9 mouse cellular contexts compared by ENCODE assay signal in the genomic region with DNA sequence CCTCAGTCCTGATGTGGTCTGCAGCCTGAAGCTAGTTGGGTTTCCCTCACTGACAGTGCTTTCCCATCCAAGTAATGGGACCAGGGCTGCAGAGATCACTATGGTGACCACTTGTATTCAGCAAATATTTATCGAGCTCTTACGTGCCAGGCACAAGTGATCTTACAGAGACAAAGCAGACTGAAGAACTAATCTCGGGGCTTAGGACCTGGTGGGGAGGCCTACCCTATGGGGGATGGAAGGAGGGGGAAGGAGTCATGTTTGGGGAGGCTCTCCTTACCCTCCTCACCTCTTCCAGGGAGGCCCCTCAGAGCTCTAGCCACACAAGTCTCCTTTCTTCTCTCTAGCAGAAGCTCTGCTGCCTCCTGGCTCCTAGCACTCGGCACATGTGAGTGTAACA. TPM values are rescaled to one million over a fixed set of nuclear protein-coding genes. Genes with fewer than 3 reads are reported as not detected.
DNase-seq lines count a peak whose midpoint lies in the region; ATAC-seq and TF ChIP-seq lines count a peak whose summit lies in the region.
"Had no signal": no experiment of that assay in that cellular context is flagged by ENCODE, and none has a peak within 500 bp of the region (broad histone marks: within the 10 kb centered on the region; RNA-seq: fewer than 3 reads in every experiment).

No protein-coding gene starts in this region.

- intact Hi-C loops in heart, postnatal 25 days (cut with DNase I) = no loop called here

- no peak overlapping the region for H3K9ac ChIP-seq in liver, embryonic 12.5 days
- H3K9ac ChIP-seq in liver, embryonic 11.5 days (ENCODE audit: low read depth, low read length) = no peak overlapping the region

- peak overlapping the region; percentile 32; the same call in 1 of the 2 replicates for H3K4me2 ChIP-seq in liver, embryonic 12.5 days
- no peak overlapping the region for H3K4me2 ChIP-seq in liver, embryonic 11.5 days

- H3K4me1 ChIP-seq in heart, embryonic 10.5 days = peaks cover 55% of the 10 kb centered on the region
- peaks cover 29% of the 10 kb centered on the region for H3K4me1 ChIP-seq in liver, embryonic 12.5 days
- H3K4me1 ChIP-seq in liver, embryonic 11.5 days (replicated peaks; ENCODE audit: control insufficient read depth, insufficient read depth, low read length) = peaks cover 18% of the 10 kb centered on the region
- peaks cover 28% of the 10 kb centered on the region for H3K4me1 ChIP-seq in spleen, adult 2 months (ENCODE audit: control insufficient read depth, insufficient read depth, insufficient read length)

- H3K27ac ChIP-seq in heart, embryonic 10.5 days = peak overlapping the region; percentile 31; the same call in 1 of the 2 replicates
- no peak overlapping the region for H3K27ac ChIP-seq in liver, embryonic 12.5 days
- H3K27ac ChIP-seq in liver, embryonic 11.5 days (ENCODE audit: low read depth, low read length) = no peak overlapping the region
- H3K27ac ChIP-seq in spleen, adult 2 months (ENCODE audit: insufficient read depth, low read length) = 0 out of 2 replicates have a peak overlapping the region, but pooled peaks have one; percentile 4

- no peaks in the 10 kb centered on the region for H3K9me3 ChIP-seq in heart, embryonic 10.5 days
- H3K9me3 ChIP-seq in liver, embryonic 12.5 days (replicated peaks) = no peaks in the 10 kb centered on the region
- no peaks in the 10 kb centered on the region for H3K9me3 ChIP-seq in liver, embryonic 11.5 days (ENCODE audit: control insufficient read depth, low read length)
- H3K9me3 ChIP-seq: megakaryocyte, embryonic 14.5 days had no signal

- H3K36me3 ChIP-seq in heart, embryonic 10.5 days = no peaks in the 10 kb centered on the region
- no peaks in the 10 kb centered on the region for H3K36me3 ChIP-seq in liver, embryonic 12.5 days
- H3K36me3 ChIP-seq in liver, embryonic 11.5 days (ENCODE audit: control insufficient read depth, insufficient read depth, low read length) = no peaks in the 10 kb centered on the region
- H3K36me3 ChIP-seq in spleen, adult 2 months (ENCODE audit: control insufficient read depth, insufficient read depth, low read length) = no peaks in the 10 kb centered on the region

- no peak for ATAC-seq in liver, embryonic 12.5 days
- ATAC-seq in liver, embryonic 11.5 days (replicated peaks; ENCODE audit: low FRiP score) = no peak

- no peak for DNase-seq in heart, embryonic 10.5 days (ENCODE audit: low spot score)
- no peak for DNase-seq in heart, postnatal 25 days (ENCODE audit: low spot score)
- no peak for DNase-seq in liver, embryonic 11.5 days (ENCODE audit: low spot score)
- DNase-seq in spleen, adult 2 months (ENCODE audit: low read depth in 1 of 2, low spot score in 2 of 2) = no peak
- no peak for DNase-seq in spleen, adult 12 weeks (ENCODE audit: low spot score)
- no peak for DNase-seq in ovary, adult 18-20 months (ENCODE audit: low spot score)
- no peak for DNase-seq in natural killer cell, adult 2 months (ENCODE audit: low spot score in 2 of 2)

- no peak for TF ChIP-seq CTCF in spleen, adult 2 months (IDR thresholded peaks at IDR 0.05; ENCODE audit: extremely low read depth, insufficient read depth, insufficient read length, insufficient replicate concordance)

- TF ChIP-seq POLR2A in spleen, adult 2 months (IDR thresholded peaks at IDR 0.05; ENCODE audit: low read depth, low read length) = no peak

- WGBS in heart, embryonic 10.5 days = 68% methylated on average over 4 of the region's 4 CpGs
- 51% methylated on average over 4 of the region's 4 CpGs for WGBS in liver, embryonic 12.5 days (ENCODE audit: insufficient replicate concordance)
- WGBS in liver, embryonic 11.5 days = 59% methylated on average over 4 of the region's 4 CpGs
- WGBS in spleen, adult 2 months = 55% methylated on average over 4 of the region's 4 CpGs

- no peak overlapping the region for H3K4me3 ChIP-seq in heart, embryonic 10.5 days
- no peak overlapping the region for H3K4me3 ChIP-seq in liver, embryonic 12.5 days
- H3K4me3 ChIP-seq in liver, embryonic 11.5 days (ENCODE audit: low read depth, low read length) = no peak overlapping the region
- no peak overlapping the region for H3K4me3 ChIP-seq in spleen, adult 2 months (ENCODE audit: extremely low read depth, insufficient read depth, insufficient read length)

- peaks cover 39% of the 10 kb centered on the region for H3K27me3 ChIP-seq in heart, embryonic 10.5 days (ENCODE audit: insufficient read depth, poor library complexity, severe bottlenecking)
- H3K27me3 ChIP-seq in liver, embryonic 12.5 days (replicated peaks) = peaks cover 34% of the 10 kb centered on the region
- H3K27me3 ChIP-seq in liver, embryonic 11.5 days (replicated peaks; ENCODE audit: control insufficient read depth, insufficient read depth, low read length) = peaks cover 25% of the 10 kb centered on the region
- no peaks in the 10 kb centered on the region; the same call in 1 of the 2 replicates for H3K27me3 ChIP-seq in spleen, adult 2 months (ENCODE audit: control insufficient read depth, insufficient read depth, low read length)

RNA-seq across cellular contexts. Expression of gene Camkk1, which starts 5.0 kb away (rescaled TPM):
- 2.2 and 3.4 TPM in 2 replicates for polyA plus RNA-seq in heart, embryonic 10.5 days (2016; fragmentation: Nextera tagmentation; extraction: Ambion mirVana)
- total RNA-seq in heart, postnatal 25 days (2021) = 1 to 10 TPM in 1 of 2 experiments, under 1 TPM in 1; 0.95 to 1.2 TPM
- 1.8 and 1.9 TPM in 2 replicates for polyA plus RNA-seq in liver, embryonic 12.5 days (2016; fragmentation: Nextera tagmentation; extraction: Ambion mirVana)
- polyA plus RNA-seq in liver, embryonic 11.5 days (2014; fragmentation: Nextera tagmentation; extraction: Ambion mirVana) = 2.6 and 3.0 TPM in 2 replicates
- 2.2 and 2.4 TPM in 2 replicates for polyA plus RNA-seq in spleen, adult 2 months (2012; rRNA removed)

RNA-seq across cellular contexts. Expression of gene Ncbp3, which starts 23.8 kb away (rescaled TPM):
- polyA plus RNA-seq in heart, embryonic 10.5 days (2016; fragmentation: Nextera tagmentation; extraction: Ambion mirVana) = 11.2 and 11.6 TPM in 2 replicates
- 1 to 10 TPM; 5.6 to 6.2 TPM for total RNA-seq in heart, postnatal 25 days (2021)
- 7.5 and 7.9 TPM in 2 replicates for polyA plus RNA-seq in liver, embryonic 12.5 days (2016; fragmentation: Nextera tagmentation; extraction: Ambion mirVana)
- polyA plus RNA-seq in liver, embryonic 11.5 days (2014; fragmentation: Nextera tagmentation; extraction: Ambion mirVana) = 11.1 and 11.8 TPM in 2 replicates
- 1.8 and 2.0 TPM in 2 replicates for polyA plus RNA-seq in spleen, adult 2 months (2012; rRNA removed)

RNA-seq across cellular contexts. Expression of gene P2rx1, which starts 24.9 kb away (rescaled TPM):
- polyA plus RNA-seq in heart, embryonic 10.5 days (2016; fragmentation: Nextera tagmentation; extraction: Ambion mirVana) = 2.6 and 4.8 TPM in 2 replicates
- under 1 TPM; 0.29 to 0.50 TPM for total RNA-seq in heart, postnatal 25 days (2021)
- 12.7 and 15.0 TPM in 2 replicates for polyA plus RNA-seq in liver, embryonic 12.5 days (2016; fragmentation: Nextera tagmentation; extraction: Ambion mirVana)
- 17.6 and 18.8 TPM in 2 replicates for polyA plus RNA-seq in liver, embryonic 11.5 days (2014; fragmentation: Nextera tagmentation; extraction: Ambion mirVana)
- 14.3 and 16.3 TPM in 2 replicates for polyA plus RNA-seq in spleen, adult 2 months (2012; rRNA removed)

Comparison
In these comparisons a context has a peak if more than half of its experiments do, and no peak if none do; other contexts are left out.
1. H3K27ac ChIP-seq: peak in heart, embryonic 10.5 days (single experiment) and spleen, adult 2 months (single experiment); none in liver, embryonic 12.5 days (single experiment) and liver, embryonic 11.5 days (single experiment).